In the genomic region with DNA sequence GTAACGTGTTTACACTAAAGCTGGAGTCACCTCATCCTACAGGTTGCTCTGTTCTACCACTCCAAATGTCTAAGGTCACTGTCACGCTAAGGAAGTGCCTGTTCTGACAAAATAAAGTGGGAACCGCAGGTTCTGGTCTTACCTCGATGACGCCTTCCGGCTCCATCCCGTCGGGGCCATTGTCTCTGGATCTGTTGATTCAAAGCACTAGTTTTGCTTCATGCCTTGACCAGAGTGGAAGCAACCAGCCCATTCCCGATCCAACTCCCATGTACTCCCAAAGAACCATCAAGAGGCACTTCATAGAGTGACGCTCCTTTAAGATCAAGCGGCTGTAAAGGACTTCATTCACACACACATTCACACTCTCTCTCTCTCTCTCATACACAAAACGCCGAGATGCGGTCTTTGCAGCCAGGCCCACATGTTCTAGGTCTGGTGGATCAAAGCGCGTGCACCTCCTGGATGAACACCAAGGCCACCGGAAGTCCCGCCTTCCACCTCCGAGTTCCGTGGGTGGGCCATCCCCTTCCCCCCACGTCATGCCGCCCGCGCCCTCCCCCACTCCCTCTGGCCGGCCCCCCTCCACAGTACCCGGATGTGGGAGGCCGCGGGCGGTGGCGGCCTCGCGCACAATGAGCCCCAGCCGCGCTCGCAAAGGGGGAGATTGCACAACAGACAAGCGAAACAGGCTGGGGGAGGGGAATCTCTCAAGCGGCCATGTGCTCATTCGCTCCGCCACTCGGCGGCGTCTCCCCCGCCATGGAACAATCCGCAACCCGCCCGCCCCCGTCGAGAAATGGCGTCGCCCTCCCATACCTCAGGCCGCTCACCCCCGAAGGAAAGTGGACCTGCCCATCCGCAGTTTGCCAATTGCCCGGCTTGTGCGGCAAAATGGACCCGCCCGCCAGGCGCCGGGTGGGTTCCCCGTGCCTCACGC, we compare ENCODE assay signal across 8 mouse cellular contexts. TPM values are rescaled to one million over a fixed set of nuclear protein-coding genes. Genes with fewer than 3 reads are reported as not detected.
DNase-seq lines count a peak whose midpoint lies in the region; ATAC-seq and TF ChIP-seq lines count a peak whose summit lies in the region.

No protein-coding gene starts in this region.

- DNase-seq in ES-CJ7 (ENCODE audit: low read depth, low spot score), result peak; percentile 94
- peak; percentile 94 for DNase-seq in cerebellum, adult 11 months
- peak; percentile 95 to 97 for DNase-seq in heart, postnatal 36 days
- peak; percentile 94 to 96 for DNase-seq in layer of hippocampus, adult 2 months (ENCODE audit: low spot score in 2 of 2)
- peak; percentile 95 for DNase-seq in lung, embryonic 14.5 days
- DNase-seq in thymus, adult 2 months, result peak; percentile 95

- ATAC-seq in forebrain, embryonic 15.5 days (replicated peaks), result peak; percentile 70
- peak; percentile 62 for ATAC-seq in lung, embryonic 14.5 days (ENCODE audit: insufficient read depth)

- no peaks in the 10 kb centered on the region for H3K27me3 ChIP-seq in forebrain, embryonic 15.5 days
- H3K27me3 ChIP-seq in lung, embryonic 14.5 days (ENCODE audit: insufficient read depth, low read length), result no peaks in the 10 kb centered on the region
- no peaks in the 10 kb centered on the region for H3K27me3 ChIP-seq in thymus, adult 2 months (ENCODE audit: control insufficient read depth, insufficient read depth, low read length)

- no peak for TF ChIP-seq CTCF in layer of hippocampus, adult 2 months (conservative IDR thresholded peaks at IDR 0.05)
- TF ChIP-seq CTCF in lung, embryonic 14.5 days (IDR thresholded peaks at IDR 0.05; ENCODE audit: low read depth), result no peak
- no peak for TF ChIP-seq CTCF in olfactory bulb, adult 2 months (IDR thresholded peaks at IDR 0.05; ENCODE audit: insufficient read depth, low read depth, low read length)
- no peak for TF ChIP-seq CTCF in thymus, adult 2 months (IDR thresholded peaks at IDR 0.05; ENCODE audit: borderline replicate concordance, control insufficient read depth, extremely low read depth, insufficient read depth, low read length, poor library complexity)

- H3K4me2 ChIP-seq in forebrain, embryonic 15.5 days (replicated peaks), result peak overlapping the region; percentile 72
- H3K4me2 ChIP-seq in lung, embryonic 14.5 days, result peak overlapping the region; percentile 96

- peaks cover 33% of the 10 kb centered on the region for H3K4me1 ChIP-seq in forebrain, embryonic 15.5 days
- H3K4me1 ChIP-seq in lung, embryonic 14.5 days (ENCODE audit: insufficient read depth), result peaks cover 2% of the 10 kb centered on the region
- H3K4me1 ChIP-seq in olfactory bulb, adult 2 months (ENCODE audit: control insufficient read depth, insufficient read depth, low read length), result no peaks in the 10 kb centered on the region
- H3K4me1 ChIP-seq in thymus, adult 2 months (replicated peaks; ENCODE audit: control insufficient read depth, insufficient read depth, low read length), result no peaks in the 10 kb centered on the region; the same call in 1 of the 2 replicates

- intact Hi-C loops in heart, postnatal 36 days (cut with DNase I), result no loop called here

- H3K4me3 ChIP-seq in forebrain, embryonic 15.5 days, result peak overlapping the region; percentile 100
- peak overlapping the region; percentile 94 for H3K4me3 ChIP-seq in layer of hippocampus, adult 2 months
- peak overlapping the region; percentile 99 for H3K4me3 ChIP-seq in lung, embryonic 14.5 days (ENCODE audit: low read depth, low read length)
- H3K4me3 ChIP-seq in olfactory bulb, adult 2 months (ENCODE audit: insufficient read depth, low read depth, low read length), result peak overlapping the region; percentile 96
- peak overlapping the region; percentile 96 for H3K4me3 ChIP-seq in thymus, adult 2 months (ENCODE audit: control insufficient read depth, insufficient read depth, low read length)

- peaks cover 69% of the 10 kb centered on the region for H3K36me3 ChIP-seq in forebrain, embryonic 15.5 days
- peaks cover 76% of the 10 kb centered on the region for H3K36me3 ChIP-seq in lung, embryonic 14.5 days (ENCODE audit: insufficient read depth)
- H3K36me3 ChIP-seq in thymus, adult 2 months (ENCODE audit: control insufficient read depth, insufficient read depth, low read length), result peaks cover 56% of the 10 kb centered on the region

- H3K27ac ChIP-seq in forebrain, embryonic 15.5 days (replicated peaks), result peak overlapping the region; percentile 98
- H3K27ac ChIP-seq in layer of hippocampus, adult 2 months, result peak overlapping the region; percentile 100
- peak overlapping the region; percentile 99 for H3K27ac ChIP-seq in lung, embryonic 14.5 days (ENCODE audit: low read depth)
- peak overlapping the region; percentile 98 for H3K27ac ChIP-seq in olfactory bulb, adult 2 months (ENCODE audit: insufficient read depth, low read depth, low read length)
- H3K27ac ChIP-seq in thymus, adult 2 months (ENCODE audit: control insufficient read depth, insufficient read depth, low read length), result peak overlapping the region; percentile 87

- H3K9me3 ChIP-seq in forebrain, embryonic 15.5 days, result no peaks in the 10 kb centered on the region
- no peaks in the 10 kb centered on the region for H3K9me3 ChIP-seq in lung, embryonic 14.5 days (ENCODE audit: low read depth, low read length)

- peak; percentile 63 for TF ChIP-seq POLR2A in olfactory bulb, adult 2 months (IDR thresholded peaks at IDR 0.05; ENCODE audit: insufficient read depth, low read depth, low read length)
- TF ChIP-seq POLR2A in thymus, adult 2 months (IDR thresholded peaks at IDR 0.05; ENCODE audit: control insufficient read depth, extremely low read depth, insufficient read depth, low read length, poor library complexity), result peak; percentile 67

- peak overlapping the region; percentile 99 for H3K9ac ChIP-seq in forebrain, embryonic 15.5 days (replicated peaks)
- H3K9ac ChIP-seq in lung, embryonic 14.5 days, result peak overlapping the region; percentile 100

- WGBS in forebrain, embryonic 15.5 days, result under 1% methylated on average over 61 of the region's 61 CpGs
- under 1% methylated on average over 60 of the region's 61 CpGs for WGBS in lung, embryonic 14.5 days
- 1% methylated on average over 61 of the region's 61 CpGs for WGBS in olfactory bulb, adult 2 months
- WGBS in thymus, adult 2 months, result under 1% methylated on average over 61 of the region's 61 CpGs

RNA-seq across cellular contexts. Expression of a gene that starts 1.2 kb away (rescaled TPM):
- 547 and 583 TPM in 2 replicates for polyA plus RNA-seq in forebrain, embryonic 15.5 days (2015; fragmentation: Nextera tagmentation; extraction: Ambion mirVana)
- 100 to 1,000 TPM; 188 to 222 TPM for total RNA-seq in heart, postnatal 36 days (2021)
- total RNA-seq in layer of hippocampus, adult 2 months (2021), result 100 to 1,000 TPM; 342 to 344 TPM
- polyA plus RNA-seq in lung, embryonic 14.5 days (2014; fragmentation: Nextera tagmentation; extraction: Ambion mirVana), result 695 and 712 TPM in 2 replicates
- polyA plus RNA-seq in olfactory bulb, adult 2 months (2012; ENCODE audit: insufficient read depth, insufficient read length, low replicate concordance, missing spikeins), result 796 TPM in 1 of 2 replicates, not detected in the other
- polyA plus RNA-seq in thymus, adult 2 months (2012; rRNA removed), result 669 and 722 TPM in 2 replicates

RNA-seq across cellular contexts. Expression of a gene that starts 5.1 kb away (rescaled TPM):
- polyA plus RNA-seq in forebrain, embryonic 15.5 days (2015; fragmentation: Nextera tagmentation; extraction: Ambion mirVana), result 6.7 and 7.7 TPM in 2 replicates
- 1 to 10 TPM; 8.7 to 9.1 TPM for total RNA-seq in heart, postnatal 36 days (2021)
- total RNA-seq in layer of hippocampus, adult 2 months (2021), result 10 to 100 TPM in 1 of 2 experiments, 1 to 10 TPM in 1; 9.7 to 15.4 TPM
- polyA plus RNA-seq in lung, embryonic 14.5 days (2014; fragmentation: Nextera tagmentation; extraction: Ambion mirVana), result 12.1 and 13.5 TPM in 2 replicates
- polyA plus RNA-seq in olfactory bulb, adult 2 months (2012; ENCODE audit: insufficient read depth, insufficient read length, low replicate concordance, missing spikeins), result not detected in 2 replicates
- 101 and 117 TPM in 2 replicates for polyA plus RNA-seq in thymus, adult 2 months (2012; rRNA removed)

RNA-seq across cellular contexts. Expression of a gene that starts 8.6 kb away (rescaled TPM):
- polyA plus RNA-seq in forebrain, embryonic 15.5 days (2015; fragmentation: Nextera tagmentation; extraction: Ambion mirVana), result 89.1 and 91.0 TPM in 2 replicates
- total RNA-seq in heart, postnatal 36 days (2021), result 10 to 100 TPM; 14.9 to 16.2 TPM
- total RNA-seq in layer of hippocampus, adult 2 months (2021), result 10 to 100 TPM; 54.9 to 59.3 TPM
- 29.4 and 32.2 TPM in 2 replicates for polyA plus RNA-seq in lung, embryonic 14.5 days (2014; fragmentation: Nextera tagmentation; extraction: Ambion mirVana)
- polyA plus RNA-seq in olfactory bulb, adult 2 months (2012; ENCODE audit: insufficient read depth, insufficient read length, low replicate concordance, missing spikeins), result not detected in 2 replicates
- 174 and 178 TPM in 2 replicates for polyA plus RNA-seq in thymus, adult 2 months (2012; rRNA removed)

RNA-seq across cellular contexts. Expression of a gene that starts 10.8 kb away (rescaled TPM):
- 89.2 and 102 TPM in 2 replicates for polyA plus RNA-seq in forebrain, embryonic 15.5 days (2015; fragmentation: Nextera tagmentation; extraction: Ambion mirVana)
- total RNA-seq in heart, postnatal 36 days (2021), result 10 to 100 TPM; 30.4 to 31.8 TPM
- 100 to 1,000 TPM; 108 to 132 TPM for total RNA-seq in layer of hippocampus, adult 2 months (2021)
- polyA plus RNA-seq in lung, embryonic 14.5 days (2014; fragmentation: Nextera tagmentation; extraction: Ambion mirVana), result 78.7 and 95.0 TPM in 2 replicates
- not detected in 2 replicates for polyA plus RNA-seq in olfactory bulb, adult 2 months (2012; ENCODE audit: insufficient read depth, insufficient read length, low replicate concordance, missing spikeins)
- polyA plus RNA-seq in thymus, adult 2 months (2012; rRNA removed), result 83.3 and 89.1 TPM in 2 replicates

RNA-seq across cellular contexts. Expression of a gene that starts 14.5 kb away (rescaled TPM):
- 0.38 TPM in 1 of 2 replicates, not detected in the other for polyA plus RNA-seq in forebrain, embryonic 15.5 days (2015; fragmentation: Nextera tagmentation; extraction: Ambion mirVana)
- total RNA-seq in heart, postnatal 36 days (2021), result 1 to 10 TPM; 1.4 to 2.4 TPM
- 1 to 10 TPM; 2.1 to 2.5 TPM for total RNA-seq in layer of hippocampus, adult 2 months (2021)
- polyA plus RNA-seq in lung, embryonic 14.5 days (2014; fragmentation: Nextera tagmentation; extraction: Ambion mirVana), result 0.64 and 0.93 TPM in 2 replicates
- not detected in 2 replicates for polyA plus RNA-seq in olfactory bulb, adult 2 months (2012; ENCODE audit: insufficient read depth, insufficient read length, low replicate concordance, missing spikeins)
- 2.2 and 3.0 TPM in 2 replicates for polyA plus RNA-seq in thymus, adult 2 months (2012; rRNA removed)

Comparison
In these comparisons a context has a peak if more than half of its experiments do, and no peak if none do; other contexts are left out.
1. Peak in every context shown above with its lines: DNase-seq, ATAC-seq, H3K4me3 ChIP-seq and H3K27ac ChIP-seq.
2. RNA of a gene that starts 8.6 kb away (polyA plus RNA-seq): 174 to 178 TPM in thymus, adult 2 months, 89.1 to 91.0 TPM in forebrain, embryonic 15.5 days and 29.4 to 32.2 TPM in lung, embryonic 14.5 days; not detected in olfactory bulb, adult 2 months; every median in the first group is over 10 times any median in the second.